8 mouse cellular contexts compared by ENCODE assay signal in genomic region chr8:6606854-6607535, GRCm38 (mm10).
DNase-seq lines count a peak whose midpoint lies in the region; ATAC-seq and TF ChIP-seq lines count a peak whose summit lies in the region.

No protein-coding gene starts in this region.

- intact Hi-C loops in heart, postnatal 36 days (cut with DNase I) = no loop called here

- H3K4me2 ChIP-seq in liver, embryonic 11.5 days = no peak overlapping the region
- no peak overlapping the region for H3K4me2 ChIP-seq in liver, postnatal 0 days (ENCODE audit: low read depth, low read length)
- no peak overlapping the region for H3K4me2 ChIP-seq in forebrain, embryonic 14.5 days (ENCODE audit: low read length)

- no peak overlapping the region for H3K4me3 ChIP-seq in liver, embryonic 11.5 days (ENCODE audit: low read depth, low read length)
- H3K4me3 ChIP-seq in liver, postnatal 0 days (ENCODE audit: low read depth, low read length) = no peak overlapping the region
- no peak overlapping the region for H3K4me3 ChIP-seq in forebrain, embryonic 14.5 days (ENCODE audit: low read depth, low read length)

- no peak overlapping the region for H3K27ac ChIP-seq in liver, embryonic 11.5 days (ENCODE audit: low read depth, low read length)
- H3K27ac ChIP-seq in liver, postnatal 0 days (ENCODE audit: low read depth) = no peak overlapping the region
- H3K27ac ChIP-seq in forebrain, embryonic 14.5 days (ENCODE audit: low read depth, low read length) = peak overlapping the region; percentile 56; the same call in 1 of the 2 replicates

- no peak for TF ChIP-seq EP300 in liver, postnatal 0 days (IDR thresholded peaks at IDR 0.05; ENCODE audit: low read depth)

- no peaks in the 10 kb centered on the region for H3K4me1 ChIP-seq in liver, embryonic 11.5 days (replicated peaks; ENCODE audit: control insufficient read depth, insufficient read depth, low read length)
- no peaks in the 10 kb centered on the region for H3K4me1 ChIP-seq in liver, postnatal 0 days (ENCODE audit: insufficient read depth)
- peaks cover 6% of the 10 kb centered on the region for H3K4me1 ChIP-seq in forebrain, embryonic 14.5 days (ENCODE audit: control insufficient read depth, insufficient read depth, low read length)

- 16% methylated on average over 9 of the region's 9 CpGs for WGBS in liver, embryonic 11.5 days
- 14% methylated on average over 9 of the region's 9 CpGs for WGBS in liver, postnatal 0 days (ENCODE audit: insufficient replicate concordance)
- 3% methylated on average over 9 of the region's 9 CpGs for WGBS in forebrain, embryonic 14.5 days

- no peak for DNase-seq in liver, embryonic 11.5 days (ENCODE audit: low spot score)
- no peak for DNase-seq in liver, postnatal 0 days
- peak; percentile 93 for DNase-seq in forebrain, embryonic 14.5 days (ENCODE audit: low spot score)
- peak; percentile 27 to 55 for DNase-seq in left cerebral cortex, adult 9 months (ENCODE audit: low spot score in 2 of 2)
- peak; percentile 15 for DNase-seq in retina, postnatal 1 day
- no peak for DNase-seq in urinary bladder, postnatal 4 days (ENCODE audit: low spot score in 2 of 2)
- no peak for DNase-seq in kidney, adult 11 months
- DNase-seq in heart, postnatal 36 days = no peak

- H3K9me3 ChIP-seq in liver, embryonic 11.5 days (ENCODE audit: control insufficient read depth, low read length) = no peaks in the 10 kb centered on the region
- no peaks in the 10 kb centered on the region for H3K9me3 ChIP-seq in liver, postnatal 0 days (ENCODE audit: low read length)
- H3K9me3 ChIP-seq in forebrain, embryonic 14.5 days (replicated peaks; ENCODE audit: control insufficient read depth, low read length) = no peaks in the 10 kb centered on the region

- no peak for TF ChIP-seq CTCF in liver, postnatal 0 days (IDR thresholded peaks at IDR 0.05; ENCODE audit: low read depth)

- H3K36me3 ChIP-seq in liver, embryonic 11.5 days (ENCODE audit: control insufficient read depth, insufficient read depth, low read length) = no peaks in the 10 kb centered on the region
- H3K36me3 ChIP-seq in liver, postnatal 0 days (replicated peaks; ENCODE audit: insufficient read depth, low read length) = no peaks in the 10 kb centered on the region
- H3K36me3 ChIP-seq in forebrain, embryonic 14.5 days (ENCODE audit: control insufficient read depth, insufficient read depth, low read length) = no peaks in the 10 kb centered on the region

- no peaks in the 10 kb centered on the region for H3K27me3 ChIP-seq in liver, embryonic 11.5 days (replicated peaks; ENCODE audit: control insufficient read depth, insufficient read depth, low read length)
- H3K27me3 ChIP-seq in liver, postnatal 0 days (ENCODE audit: insufficient read depth, low read length) = no peaks in the 10 kb centered on the region
- H3K27me3 ChIP-seq in forebrain, embryonic 14.5 days (replicated peaks; ENCODE audit: control insufficient read depth, insufficient read depth, low read length) = no peaks in the 10 kb centered on the region

- H3K9ac ChIP-seq in liver, embryonic 11.5 days (ENCODE audit: low read depth, low read length) = no peak overlapping the region
- H3K9ac ChIP-seq in liver, postnatal 0 days (replicated peaks) = no peak overlapping the region
- no peak overlapping the region for H3K9ac ChIP-seq in forebrain, embryonic 14.5 days (ENCODE audit: low read length)

- peak; percentile 53; the same call in 1 of the 2 replicates for ATAC-seq in liver, embryonic 11.5 days (replicated peaks; ENCODE audit: low FRiP score)
- ATAC-seq in liver, postnatal 0 days = no peak
- peak; percentile 93 for ATAC-seq in forebrain, embryonic 14.5 days

Comparison
In these comparisons a context has a peak if more than half of its experiments do, and no peak if none do; other contexts are left out.
1. DNase-seq: peak in forebrain, embryonic 14.5 days (single experiment), left cerebral cortex, adult 9 months (2 of 2) and retina, postnatal 1 day (single experiment); none in liver, embryonic 11.5 days (single experiment), liver, postnatal 0 days (single experiment), urinary bladder, postnatal 4 days (0 of 2), kidney, adult 11 months (single experiment) and heart, postnatal 36 days (0 of 2).